Mouse (Mus musculus) cortical plate, adult 2 months (tissue): ENCODE data around the gene Zbtb20. TPM values are rescaled to one million over a fixed set of nuclear protein-coding genes. Genes with fewer than 3 reads are reported as not detected.

ENCODE experiments used
- H3K27ac ChIP-seq: fragments of 200-500 bp; 2 replicates; pipeline ENCODE4 v1.5.1; 2012; ENCODE audit warnings: low read length, control low read depth, inconsistent platforms; ENCODE audit not compliant: insufficient read depth
- H3K4me1 ChIP-seq: fragments of 200-500 bp; 2 replicates; pipeline ENCODE4 v1.6.1; 2011; ENCODE audit warnings: low read length; ENCODE audit not compliant: control insufficient read depth, insufficient read depth
- H3K4me3 ChIP-seq: fragments of 200-500 bp; 2 replicates; pipeline ENCODE4 v1.5.1; 2011; ENCODE audit warnings: mild to moderate bottlenecking, low read length, control low read depth; ENCODE audit not compliant: insufficient read depth
- CTCF ChIP-seq: fragments of 200-500 bp; IDR thresholded peaks from 2 replicates; pipeline ENCODE4 v1.5.1; 2011; ENCODE audit warnings: mild to moderate bottlenecking, control low read depth, low read length; ENCODE audit not compliant: insufficient read depth; ENCODE audit errors: extremely low read depth
- POLR2A ChIP-seq: fragments of 200-500 bp; IDR thresholded peaks from 2 replicates; pipeline ENCODE4 v1.6.1; 2011; ENCODE audit warnings: mild to moderate bottlenecking, low read length, control low read depth; ENCODE audit not compliant: insufficient read depth; ENCODE audit errors: extremely low read depth
- polyA plus RNA-seq: library from polyadenylated mRNA; depleted of rRNA; stranded (reverse); fragments of >200 nt; gene quantifications from 2 replicates; pipeline ENCODE4 v1.2.3, GENCODE M21; 2012

Gene Zbtb20
- polyA plus RNA-seq, 1 experiment = 13.1 TPM

DNA sequence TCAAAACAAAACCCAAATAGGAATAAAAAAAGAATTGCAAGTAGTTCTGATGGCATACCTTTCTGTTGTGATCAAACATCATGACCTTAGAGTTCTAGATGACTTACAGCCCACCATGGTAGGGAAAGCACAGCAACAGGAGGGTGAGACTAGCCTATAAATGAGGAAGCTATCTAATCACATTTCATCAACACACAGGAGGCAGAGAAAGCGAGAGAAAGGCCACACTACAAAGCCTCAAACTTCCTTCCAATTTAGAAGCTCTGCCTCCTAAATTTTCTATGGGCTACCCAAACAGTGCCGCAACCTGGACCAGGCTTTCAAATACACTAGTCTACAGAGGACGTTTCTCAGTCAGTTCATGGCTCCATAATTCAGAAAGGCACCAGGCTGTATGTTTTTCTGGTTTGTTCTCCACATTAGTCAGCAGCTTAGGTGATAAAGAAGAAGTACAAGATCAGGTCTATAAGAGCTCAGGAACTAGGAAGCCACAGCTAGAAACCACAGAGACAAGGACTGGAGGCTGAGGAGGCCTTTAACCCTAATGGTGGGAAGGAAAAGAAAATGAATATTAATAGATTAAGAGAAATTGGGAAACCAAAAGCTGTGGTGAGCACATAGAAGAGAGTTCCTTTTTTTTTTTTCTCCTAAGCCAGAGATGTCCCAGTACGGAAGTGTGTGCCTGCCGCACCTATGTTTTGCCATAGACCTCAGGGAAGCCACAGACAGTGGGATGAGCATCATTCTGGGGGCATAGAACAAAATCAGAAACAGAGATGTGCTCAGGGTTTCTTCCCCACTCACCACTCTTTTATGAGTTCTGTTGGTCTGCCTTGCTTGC lies 572.7 kb downstream of the Zbtb20 start:
- Histone ChIP-seq H3K4me1 (no peaks in the 10 kb centered on the region), H3K27ac (no peak overlapping the region), H3K4me3 (no peak overlapping the region)
- TF ChIP-seq CTCF (no peak), POLR2A (no peak)

DNA sequence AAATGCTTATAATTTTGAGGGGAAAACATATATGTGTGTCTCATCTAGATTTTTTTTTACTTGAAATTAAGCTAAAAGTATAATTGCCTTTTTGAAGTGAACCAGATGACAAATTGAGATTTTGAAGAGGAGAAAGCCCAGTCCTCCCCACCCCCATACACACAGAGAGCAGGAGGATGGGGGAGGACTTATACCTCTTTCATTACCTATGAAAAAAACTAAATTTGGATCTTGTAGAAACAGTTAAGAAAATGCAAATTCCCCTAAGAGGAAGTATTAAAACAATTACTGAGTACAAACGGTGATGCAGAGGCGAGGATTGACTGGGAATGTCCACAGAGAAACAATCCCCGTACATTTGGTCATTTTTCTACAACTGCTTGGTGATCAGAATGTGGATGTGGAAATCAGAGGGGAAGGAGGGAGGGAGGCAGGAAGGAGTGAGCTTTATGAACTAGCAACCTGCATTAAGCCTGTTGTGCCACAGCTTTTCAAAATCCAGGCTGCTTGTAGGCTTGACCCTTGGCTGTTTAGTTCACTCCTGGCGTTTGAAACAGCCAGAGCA lies 578.8 kb downstream of the Zbtb20 start:
- no peak overlapping the region for H3K4me3 ChIP-seq
- H3K4me1 ChIP-seq = no peaks in the 10 kb centered on the region
- H3K27ac ChIP-seq = no peak overlapping the region
- no peak for TF ChIP-seq CTCF
- TF ChIP-seq POLR2A = no peak

DNA sequence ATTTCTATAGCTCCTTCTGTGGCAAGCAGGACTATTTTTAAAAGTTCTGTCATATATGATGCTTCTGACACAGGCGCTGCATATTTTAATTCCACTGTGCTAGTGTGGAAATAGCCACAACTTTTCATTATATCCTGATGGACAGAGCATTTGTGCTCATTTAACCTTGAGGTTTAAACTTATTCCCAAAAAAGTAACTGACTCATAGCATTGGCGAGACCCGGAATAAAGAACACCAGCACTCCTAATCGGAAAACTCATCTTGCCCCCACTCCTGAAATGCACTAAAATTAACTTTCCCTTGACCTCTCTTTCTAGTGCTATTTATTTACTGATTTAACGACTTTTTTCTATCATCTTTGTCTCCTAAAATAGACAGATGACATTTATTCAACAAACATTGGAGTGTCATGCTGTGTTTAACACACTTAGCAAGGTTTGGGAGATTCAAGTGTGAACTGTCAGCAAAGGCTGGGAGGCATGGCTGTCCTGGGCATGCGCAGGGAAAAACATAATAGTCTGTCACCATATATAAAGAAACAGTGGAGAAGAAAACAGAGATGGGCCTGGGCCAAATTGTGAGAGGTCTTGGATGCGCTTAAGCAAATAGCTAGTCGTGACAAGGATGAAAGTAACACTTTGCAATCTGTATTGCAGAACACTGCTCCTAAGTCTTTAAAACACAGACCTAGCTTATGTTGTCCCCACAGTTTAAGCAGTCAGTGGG lies 580.9 kb downstream of the Zbtb20 start:
- no peak overlapping the region for H3K27ac ChIP-seq
- no peak for TF ChIP-seq CTCF
- TF ChIP-seq POLR2A = no peak
- no peaks in the 10 kb centered on the region for H3K4me1 ChIP-seq
- H3K4me3 ChIP-seq = no peak overlapping the region

DNA sequence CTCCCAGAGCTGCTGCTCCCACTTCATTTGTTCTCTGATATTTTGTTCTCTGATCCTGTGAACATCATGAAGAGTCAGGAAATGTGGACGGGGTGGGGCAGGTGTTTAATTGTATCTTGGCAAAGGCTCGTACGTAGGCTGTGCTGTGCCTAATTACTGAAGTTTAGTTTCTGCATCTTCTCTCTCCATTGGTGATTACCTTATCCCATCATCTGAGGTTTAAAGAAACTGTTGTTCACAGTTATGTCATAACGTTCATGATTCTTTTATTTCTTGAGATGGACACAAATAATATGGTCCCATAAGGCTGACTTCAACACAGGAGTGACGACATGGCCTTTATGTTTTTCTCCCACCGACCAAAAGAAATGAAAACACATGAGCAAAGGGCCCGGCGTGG lies 582.1 kb downstream of the Zbtb20 start:
- H3K27ac ChIP-seq = no peak overlapping the region
- TF ChIP-seq CTCF = no peak
- no peak overlapping the region for H3K4me3 ChIP-seq
- no peaks in the 10 kb centered on the region for H3K4me1 ChIP-seq

DNA sequence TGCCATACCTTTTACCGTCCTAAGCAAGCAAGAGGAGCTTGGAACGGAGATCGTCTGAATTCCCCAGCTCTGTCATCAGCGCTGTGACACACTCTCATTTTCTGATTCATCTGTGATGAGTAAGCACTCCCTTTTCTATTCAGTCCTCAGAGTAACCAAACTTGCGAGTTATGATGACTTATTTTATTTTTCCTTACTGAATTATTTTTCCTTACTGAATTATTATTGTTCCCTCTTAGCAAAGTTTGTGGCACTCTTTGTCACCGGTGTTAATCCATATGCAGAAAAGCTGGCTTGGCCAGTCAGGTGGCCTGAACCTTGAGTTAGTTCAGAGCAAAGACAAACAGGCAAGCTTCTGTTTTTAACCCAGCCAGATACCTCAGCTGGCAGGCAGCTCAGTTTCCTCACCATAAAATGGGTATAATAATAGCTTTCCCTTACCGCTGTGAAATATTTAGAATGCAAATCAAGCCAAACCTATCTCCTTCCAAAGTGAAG lies 583.1 kb downstream of the Zbtb20 start:
- Histone ChIP-seq H3K4me1 (no peaks in the 10 kb centered on the region), H3K4me3 (no peak overlapping the region), H3K27ac (no peak overlapping the region)
- TF ChIP-seq POLR2A (no peak), CTCF (no peak)

DNA sequence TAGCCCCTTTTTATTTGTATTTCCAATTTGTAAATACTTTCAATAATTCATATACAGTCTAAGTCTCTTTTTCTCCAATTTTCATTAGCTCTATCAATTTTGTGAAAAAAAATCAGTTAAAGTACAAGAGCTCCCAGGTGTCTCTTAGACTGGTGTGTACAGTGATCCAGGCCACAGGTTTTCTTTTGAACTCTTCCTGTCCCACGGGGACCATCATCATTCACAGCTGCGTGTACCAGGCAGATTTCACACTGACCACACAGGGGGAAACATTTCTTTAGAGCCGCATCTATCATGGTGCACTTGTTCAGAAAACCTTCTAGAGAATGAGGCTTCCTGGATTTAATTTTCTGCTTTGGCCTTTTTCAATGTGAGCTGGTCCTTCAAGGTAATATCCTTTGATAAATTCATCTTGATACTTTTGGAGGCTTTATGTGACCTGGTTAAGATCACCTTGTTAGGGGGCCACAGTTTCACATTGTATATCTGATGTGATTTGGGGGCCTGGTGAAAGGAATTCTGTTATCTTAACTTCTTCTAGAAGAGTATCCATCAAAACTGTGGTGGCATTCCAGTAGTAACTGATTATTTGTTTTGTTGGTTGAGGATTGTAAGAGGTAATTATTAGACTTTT lies 586.2 kb downstream of the Zbtb20 start:
- Histone ChIP-seq H3K27ac (no peak overlapping the region), H3K4me1 (peaks cover 11% of the 10 kb centered on the region), H3K4me3 (no peak overlapping the region)
- no peak for TF ChIP-seq CTCF
- no peak for TF ChIP-seq POLR2A

DNA sequence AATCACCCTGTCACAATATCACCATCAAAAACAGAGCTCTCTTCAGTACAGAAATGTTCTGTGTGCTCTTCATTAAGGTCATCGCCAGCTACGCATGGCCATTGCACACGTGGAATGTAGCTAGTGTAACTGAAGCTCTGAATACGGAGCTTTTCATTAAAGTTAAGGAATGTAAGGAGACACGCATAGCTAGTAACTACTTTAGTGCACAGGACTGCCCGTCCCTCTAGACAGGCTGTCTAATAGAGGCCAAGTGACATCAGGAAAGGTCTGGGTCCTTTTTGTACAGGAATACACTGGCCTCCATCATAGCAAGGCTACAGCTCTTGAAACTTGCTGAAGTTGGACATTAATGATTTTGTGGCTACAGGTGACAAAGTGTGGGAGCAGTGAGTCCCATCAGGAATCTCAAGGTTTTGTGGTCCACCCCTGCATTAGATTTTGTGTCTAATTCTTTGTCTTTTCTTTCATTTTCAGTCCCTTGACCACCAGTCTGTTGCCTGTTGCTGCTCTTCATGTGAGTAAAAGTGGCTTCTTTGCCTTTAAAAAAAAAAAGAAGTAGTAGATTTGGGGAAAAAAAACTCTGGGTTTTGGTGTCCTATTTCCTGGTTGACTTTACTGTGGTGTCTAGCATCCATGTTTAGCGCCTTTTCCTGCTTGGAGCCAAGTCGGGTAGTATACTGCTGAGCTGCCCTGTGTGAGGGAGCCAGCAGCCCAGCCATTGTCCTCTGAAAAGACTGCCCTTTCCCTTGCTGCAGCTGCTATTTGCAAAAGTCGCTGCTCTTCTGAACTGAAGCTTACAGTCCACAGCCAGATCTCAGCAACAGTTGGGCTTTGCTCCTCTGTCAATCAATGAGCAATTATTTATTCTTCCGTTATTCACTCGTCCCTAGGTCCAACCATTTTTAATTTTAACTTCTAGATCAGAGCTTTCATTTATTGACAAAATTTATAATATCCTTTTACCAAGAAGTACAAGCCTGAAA lies 587.1 kb downstream of the Zbtb20 start:
- Histone ChIP-seq H3K27ac (peak overlapping the region; percentile 74; the same call in 1 of the 2 replicates), H3K4me3 (no peak overlapping the region), H3K4me1 (peaks cover 11% of the 10 kb centered on the region)
- TF ChIP-seq POLR2A (no peak), CTCF (no peak)

GRCm38 (mm10) chr16:43463684-43464475 lies 588.2 kb downstream of the Zbtb20 start:
- H3K4me3 ChIP-seq = no peak overlapping the region
- TF ChIP-seq POLR2A (no peak), CTCF (no peak)
- H3K4me1 ChIP-seq = peaks cover 11% of the 10 kb centered on the region
- peak overlapping the region; percentile 74 for H3K27ac ChIP-seq
